Mouse (Mus musculus) mouse embryonic stem cell (cell line): ENCODE results near the gene Olfr1206.

ENCODE experiments used
- in situ Hi-C, 2 experiments: fragments of 300-500 bp; cut with MboI; formaldehyde crosslinking; loops; 1 replicate in 1 of 2; 3 replicates in 1 of 2; pipeline ENCODE4 v1.14.3; 2019 to 2020; ENCODE audit warnings: low sequenced_read_pairs in 2 of 2, low pct_unique_long_range_greater_than_20kb in 1 of 2, mixed read lengths in 1 of 2; ENCODE audit not compliant: unreplicated experiment in 1 of 2

Olfr1206 gene

DNA sequence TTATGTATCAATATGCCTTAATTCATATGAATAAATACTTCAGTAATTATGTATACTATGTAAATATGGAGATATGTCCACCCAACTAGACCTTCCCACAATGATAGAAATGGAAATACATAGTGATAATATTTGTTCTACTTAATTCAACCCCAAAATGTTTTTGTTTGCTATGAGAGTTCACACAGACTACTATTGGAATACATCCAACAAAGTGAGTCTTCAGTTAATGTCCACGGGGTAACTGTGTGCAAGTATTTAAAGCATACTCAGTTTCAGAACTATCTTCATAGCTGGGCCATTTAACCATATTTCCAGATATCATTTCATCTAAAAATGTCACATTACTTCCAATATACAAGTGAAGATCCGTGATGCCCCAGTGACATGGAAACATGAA lies at the start of gene Olfr1206:
Gene Olfr1206, plus strand, starts transcription at position 301 of the 400 bp plus-strand sequence.
- in situ Hi-C loops = no loop called here

DNA sequence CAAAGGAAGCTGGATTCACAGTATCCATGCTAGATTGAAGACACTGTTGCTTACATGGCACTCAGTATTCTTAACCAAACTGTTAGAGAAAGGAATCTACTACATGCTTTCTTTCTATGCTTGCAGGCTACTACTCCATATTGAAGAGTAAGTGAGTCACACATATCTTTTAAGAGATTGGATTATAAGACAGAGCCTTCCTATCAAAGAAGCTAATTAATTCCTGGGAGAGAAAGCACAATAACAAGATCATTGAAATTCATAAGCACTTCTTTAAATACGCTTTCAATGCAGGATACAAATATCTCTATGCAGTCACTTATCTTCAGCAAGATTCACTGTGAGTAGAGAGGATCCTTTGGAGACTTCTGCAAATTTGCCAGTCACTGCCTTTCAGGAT lies 48.8 kb upstream of the Olfr1206 start, which contains the start of gene Olfr1202:
Gene Olfr1202, plus strand, starts transcription at position 301 of the 400 bp plus-strand sequence.
- in situ Hi-C loops = no loop called here

DNA sequence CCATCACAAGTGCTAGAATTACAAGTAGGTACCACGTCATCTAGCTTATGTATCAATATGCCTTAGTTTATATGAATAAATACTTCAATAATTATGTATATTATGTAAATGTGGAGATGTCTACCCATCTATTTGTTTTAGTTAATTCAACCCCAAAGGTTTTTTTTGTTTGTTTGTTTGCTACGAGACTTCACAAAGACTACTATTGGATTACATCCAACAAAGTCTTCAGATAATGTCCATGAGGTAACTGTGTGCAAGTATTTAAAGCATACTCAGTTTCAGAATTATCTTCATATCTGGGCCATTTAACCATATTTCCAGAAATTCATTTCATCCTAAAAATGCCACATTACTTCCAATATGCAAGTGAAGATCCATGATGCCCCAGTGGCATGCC lies 33.6 kb upstream of the Olfr1206 start, which contains the start of gene Olfr1205:
Gene Olfr1205, plus strand, starts transcription at position 301 of the 400 bp plus-strand sequence.
- in situ Hi-C loops = no loop called here

DNA sequence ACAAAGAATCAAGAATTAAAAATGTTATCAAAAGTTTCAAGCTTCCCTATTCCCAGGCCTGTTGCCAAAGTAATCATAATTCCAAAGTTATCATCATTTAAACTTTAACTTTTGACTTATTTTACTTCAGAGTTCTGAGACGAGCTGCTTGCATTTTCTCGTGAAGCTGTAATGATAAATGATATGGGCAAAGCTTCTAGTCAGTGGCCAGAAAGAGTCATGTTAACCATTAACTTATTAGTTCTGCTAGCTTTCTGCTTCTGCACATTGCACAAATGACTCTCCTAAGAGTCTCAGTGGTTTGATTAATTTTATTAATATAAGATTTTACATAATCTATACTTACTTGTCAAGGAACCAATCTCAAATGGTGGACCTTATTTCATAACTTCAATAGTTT lies 24.6 kb upstream of the Olfr1206 start:
- in situ Hi-C loops = no loop called here

DNA sequence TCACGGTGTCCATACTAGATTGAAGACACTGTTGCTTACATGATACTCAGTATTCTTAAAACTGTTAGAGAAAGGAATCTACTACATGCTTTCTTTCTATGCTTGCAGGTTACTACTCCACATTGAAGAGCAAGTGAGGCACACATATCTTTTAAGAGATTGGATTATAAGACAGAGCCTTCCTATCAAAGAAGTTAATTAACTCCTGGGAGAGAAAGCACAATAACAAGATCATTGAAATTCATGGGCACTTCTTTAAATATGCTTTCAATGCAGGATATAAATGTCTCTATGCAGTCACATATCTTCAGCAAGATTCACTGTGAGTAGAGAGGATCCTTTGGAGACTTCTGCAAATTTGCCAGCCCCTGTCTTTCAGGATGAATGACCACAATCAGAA lies 14.0 kb upstream of the Olfr1206 start, which contains the start of gene Olfr1204:
Gene Olfr1204, plus strand, starts transcription at position 301 of the 400 bp plus-strand sequence.
- in situ Hi-C loops = no loop called here

GRCm38 (mm10) chr2:88902211-88902610 lies 39.2 kb downstream of the Olfr1206 start, which contains the start of gene Olfr1208:
Olfr1208 (minus strand) TSS chr2:88902311.
- in situ Hi-C loops = no loop called here

- in situ Hi-C loops = no loop called here
These were observed 52.0 kb downstream of the Olfr1206 start, which contains the start of gene Olfr1209 for GRCm38 (mm10) chr2:88915057-88915456. Olfr1209 (minus strand) TSS chr2:88915157.
